Mouse (Mus musculus): ENCODE results near the gene Tmem88.

Tmem88 gene

DNA sequence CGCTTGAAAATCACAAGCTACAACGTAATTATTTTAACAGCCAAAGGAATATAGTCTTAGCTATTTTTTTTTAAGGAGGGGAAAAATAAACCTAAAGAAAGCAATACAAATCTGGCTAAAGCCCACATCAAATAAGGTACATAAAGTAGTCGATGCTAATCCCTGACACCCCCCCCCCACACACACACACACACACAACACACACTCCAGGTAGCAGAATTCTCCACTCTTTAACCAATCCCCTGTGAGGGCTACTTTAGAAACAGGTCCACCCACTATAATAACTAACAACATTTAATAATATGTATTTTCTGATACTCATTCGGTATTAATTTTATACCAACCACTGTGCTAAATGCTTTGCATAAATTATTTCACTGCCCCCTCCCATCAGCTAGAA, 18.5 kb upstream of the Tmem88 start:
- DNase-seq (ENCODE audit: low read depth, low spot score): no peak

DNA sequence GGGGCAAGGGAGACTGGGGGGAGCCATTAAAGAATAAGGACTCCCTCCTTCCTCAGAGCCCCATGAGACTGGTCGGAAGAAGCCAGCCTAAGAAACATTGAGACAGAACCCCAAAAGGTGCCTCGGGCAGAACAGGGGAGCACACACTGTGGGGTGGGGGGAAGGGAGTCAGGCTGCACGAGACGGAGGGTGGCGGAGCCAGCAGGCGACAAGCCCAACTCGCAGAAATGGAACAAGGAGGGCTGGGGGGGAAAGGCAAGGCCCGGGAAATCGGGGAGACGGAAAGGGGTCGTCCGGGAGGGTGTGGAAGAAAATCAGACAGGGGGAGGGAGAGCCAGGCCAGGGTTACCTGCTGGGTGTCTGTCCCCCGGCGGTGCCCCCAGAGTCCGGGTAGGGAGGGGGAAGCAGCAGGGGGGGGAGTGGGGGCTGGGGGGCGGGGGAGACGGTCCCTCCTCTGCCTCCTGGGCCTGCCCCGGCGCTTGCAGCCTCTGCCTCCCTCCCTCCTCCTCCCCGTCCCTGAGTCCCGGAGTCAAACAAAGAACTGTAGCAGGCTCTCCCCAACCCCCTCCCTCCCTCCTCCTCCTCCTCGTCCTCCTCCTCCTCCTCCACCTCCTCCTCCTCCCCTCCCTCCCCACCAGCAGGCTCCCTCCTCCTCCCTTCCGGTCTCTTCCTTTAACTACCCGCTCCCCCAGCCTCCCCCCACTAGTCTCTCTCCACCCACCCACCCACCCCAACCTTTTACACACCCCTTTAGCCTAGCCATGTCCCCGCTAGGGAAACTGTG, 17.8 kb upstream of the Tmem88 start:
- DNase-seq (ENCODE audit: low read depth, low spot score): no peak

DNA sequence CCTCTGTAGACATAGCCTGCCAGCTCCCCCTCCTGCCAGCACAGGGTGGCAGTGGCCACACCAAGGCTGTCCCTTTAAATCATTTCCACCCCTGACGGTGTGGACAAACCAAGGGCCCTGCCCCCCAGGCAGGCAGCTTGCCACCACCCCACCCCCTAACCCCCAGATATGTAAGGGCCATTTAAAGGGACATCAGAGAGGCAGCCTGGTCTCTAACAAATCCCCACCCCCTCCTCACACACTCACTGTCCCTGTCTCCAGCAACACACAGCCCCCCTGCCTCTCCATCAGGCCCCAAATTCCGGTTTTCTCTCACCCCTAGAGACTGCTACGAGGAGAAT, 17.3 kb upstream of the Tmem88 start:
- DNase-seq (ENCODE audit: low read depth, low spot score): no peak

DNA sequence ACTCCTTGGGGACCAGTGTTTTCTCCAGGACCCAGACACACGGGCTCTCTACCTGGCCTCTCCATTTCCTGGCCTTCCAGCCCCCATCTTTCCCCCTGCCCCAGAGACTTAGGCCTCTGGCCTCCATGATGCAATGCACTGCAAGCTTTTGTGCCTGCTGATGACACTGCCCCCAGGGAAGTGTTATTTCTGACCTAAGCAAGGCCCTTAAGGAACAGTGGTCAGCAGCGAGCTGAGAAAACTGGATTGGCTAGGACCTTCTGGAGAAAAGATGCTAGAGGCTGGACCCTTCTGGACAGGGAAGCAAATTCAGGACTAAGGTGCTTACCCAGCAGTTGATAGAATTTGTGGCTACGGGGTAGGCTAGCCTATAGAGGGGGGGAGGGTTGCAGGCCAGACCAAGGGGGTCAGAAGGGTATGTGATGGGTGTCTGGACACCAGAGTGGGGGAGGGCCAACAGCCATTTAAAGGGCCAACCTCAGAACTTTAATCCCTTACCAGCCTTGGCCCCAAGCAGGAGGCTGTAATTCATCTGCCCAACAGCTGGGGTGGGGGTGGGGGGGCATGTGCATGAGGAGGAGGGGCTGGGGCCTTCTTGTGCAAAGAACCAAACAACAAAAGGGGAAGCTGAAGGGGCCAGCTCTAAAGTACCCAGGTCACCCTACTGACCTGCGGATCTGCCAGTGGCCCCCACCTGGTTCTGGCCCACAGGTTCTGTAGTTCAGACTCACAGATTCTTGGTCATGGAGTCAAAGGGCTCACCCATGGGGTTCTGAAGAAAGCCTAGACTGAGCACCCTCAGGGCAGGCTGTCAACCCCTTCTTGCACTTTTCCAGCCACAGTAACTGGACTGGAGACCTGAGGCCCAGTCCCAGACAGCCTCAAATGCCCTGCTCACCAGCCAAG, 16.6 kb upstream of the Tmem88 start:
- no peak for DNase-seq (ENCODE audit: low read depth, low spot score)

DNA sequence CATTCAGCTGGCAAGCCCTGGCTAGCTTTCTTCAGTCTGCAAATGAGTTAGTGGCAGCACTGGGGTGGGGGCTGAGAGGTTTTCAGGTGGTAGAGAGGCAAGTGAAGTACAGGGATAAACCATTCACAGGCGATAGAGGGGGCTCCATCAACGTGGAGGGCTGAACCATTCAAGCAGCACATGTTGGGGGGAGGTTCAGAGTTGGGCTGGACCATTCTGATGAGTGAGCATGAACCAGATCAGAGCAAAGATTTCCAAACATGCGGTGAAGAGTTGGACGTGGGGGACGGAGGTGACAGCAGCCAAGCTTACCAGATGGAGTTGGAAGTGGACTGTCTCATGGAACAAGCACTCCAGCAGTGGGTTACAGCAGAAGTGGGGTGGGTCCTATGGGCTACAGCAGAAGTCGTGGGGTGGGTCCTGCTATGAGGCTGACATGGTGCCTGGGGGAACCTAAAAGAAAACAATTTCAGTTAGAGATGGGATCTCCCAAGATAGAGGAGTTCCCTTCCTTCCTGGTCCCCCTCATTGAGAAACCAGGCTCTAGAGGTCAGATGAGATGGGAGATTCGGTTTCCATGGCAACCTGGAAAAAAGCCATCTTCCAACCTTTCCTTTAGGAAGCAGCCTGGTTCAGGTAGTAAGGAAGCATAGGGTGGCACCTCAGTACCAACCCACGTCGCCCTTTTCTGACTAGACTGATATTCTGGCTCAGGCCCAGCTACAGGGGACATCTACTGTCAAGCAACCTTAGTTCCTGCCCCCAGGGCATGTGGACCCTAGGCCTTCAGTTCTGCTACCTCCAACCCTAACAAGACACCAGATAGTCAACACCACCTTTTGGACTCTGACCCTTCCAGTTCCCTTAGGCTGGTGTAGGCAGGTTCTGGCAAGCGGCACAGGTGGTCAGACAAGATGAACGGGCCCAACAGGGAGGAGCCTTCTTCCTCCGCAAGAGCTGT, 15.5 kb upstream of the Tmem88 start, which contains the start of gene Kdm6b:
Gene Kdm6b (minus strand): TSS at position 455 of the 961 bp plus-strand sequence.
- no peak for DNase-seq (ENCODE audit: low read depth, low spot score)

DNA sequence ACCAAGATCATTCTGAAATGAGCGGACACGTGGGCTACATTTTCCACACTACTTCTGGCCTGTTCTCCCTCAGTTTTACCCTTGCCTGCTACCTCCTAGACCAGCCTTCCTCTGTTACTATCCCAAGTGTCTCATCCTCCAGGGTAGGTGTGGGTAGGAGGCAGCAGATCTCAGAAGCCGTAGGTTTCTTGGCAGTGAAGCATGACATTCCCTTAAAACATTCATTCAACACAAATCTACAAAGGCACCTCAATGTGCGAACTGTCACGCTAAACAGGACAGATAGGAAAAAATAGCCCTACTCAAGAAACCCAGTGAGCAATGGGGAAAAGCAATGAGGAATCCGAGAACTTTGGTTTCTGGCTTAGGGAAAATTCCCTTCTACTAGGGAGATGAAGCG, 14.5 kb upstream of the Tmem88 start:
- no peak for DNase-seq (ENCODE audit: low read depth, low spot score)

DNA sequence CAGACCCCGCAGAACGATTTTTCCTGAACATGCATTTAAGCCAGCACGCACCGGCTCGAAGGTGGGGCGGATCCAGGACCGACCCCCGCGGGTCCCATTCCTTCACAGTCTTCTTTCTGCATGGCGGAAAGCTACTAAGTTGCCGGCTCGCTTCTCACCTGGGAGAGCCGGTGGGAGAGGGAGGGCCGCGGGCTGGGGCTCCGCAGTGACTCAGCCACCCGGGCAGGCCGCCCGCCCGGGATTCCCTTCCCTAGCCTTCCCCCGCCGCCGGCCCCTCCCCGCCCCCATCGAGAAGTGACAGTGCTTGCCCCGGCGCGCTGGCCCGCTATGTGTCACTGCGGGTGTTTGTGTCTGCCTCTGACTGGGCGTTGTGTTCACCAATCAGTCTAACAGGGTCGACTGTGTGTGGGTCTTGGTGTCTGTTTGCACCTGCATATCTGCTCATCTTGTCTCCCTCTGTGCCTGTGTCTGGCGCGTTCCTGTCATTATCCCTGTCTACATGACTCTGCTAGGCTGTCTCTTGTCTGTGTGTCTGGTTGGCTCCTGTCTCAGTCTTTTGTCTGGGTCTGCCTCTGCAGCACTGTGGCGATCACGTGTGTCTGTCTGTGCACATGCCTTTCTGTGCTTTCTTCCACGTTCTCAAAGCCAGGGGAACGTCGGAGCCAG, 13.6 kb upstream of the Tmem88 start:
- DNase-seq (ENCODE audit: low read depth, low spot score): no peak

DNA sequence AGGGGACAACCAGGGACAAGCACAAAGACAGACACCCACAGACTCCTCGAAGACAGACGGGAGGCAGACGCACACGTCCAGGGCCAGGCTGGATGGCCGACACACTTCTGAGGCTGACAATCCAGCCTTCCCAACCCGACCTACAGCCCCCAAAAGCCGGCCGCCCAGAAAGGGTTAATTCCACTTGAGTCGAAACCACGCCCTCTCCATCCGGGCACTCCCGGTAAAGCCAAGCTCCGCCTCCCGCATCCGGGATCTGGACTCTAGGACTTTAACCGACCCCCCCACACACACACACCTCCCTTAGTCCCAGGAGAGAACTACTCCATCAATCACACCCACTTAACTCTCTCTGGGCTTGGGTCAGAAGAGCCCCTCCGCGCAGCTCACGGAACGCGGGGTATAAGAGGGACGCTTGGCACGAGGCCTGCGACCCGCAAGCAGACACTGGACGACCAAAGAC, 13.1 kb upstream of the Tmem88 start:
- peak; percentile 92 for DNase-seq (ENCODE audit: low read depth, low spot score)

DNA sequence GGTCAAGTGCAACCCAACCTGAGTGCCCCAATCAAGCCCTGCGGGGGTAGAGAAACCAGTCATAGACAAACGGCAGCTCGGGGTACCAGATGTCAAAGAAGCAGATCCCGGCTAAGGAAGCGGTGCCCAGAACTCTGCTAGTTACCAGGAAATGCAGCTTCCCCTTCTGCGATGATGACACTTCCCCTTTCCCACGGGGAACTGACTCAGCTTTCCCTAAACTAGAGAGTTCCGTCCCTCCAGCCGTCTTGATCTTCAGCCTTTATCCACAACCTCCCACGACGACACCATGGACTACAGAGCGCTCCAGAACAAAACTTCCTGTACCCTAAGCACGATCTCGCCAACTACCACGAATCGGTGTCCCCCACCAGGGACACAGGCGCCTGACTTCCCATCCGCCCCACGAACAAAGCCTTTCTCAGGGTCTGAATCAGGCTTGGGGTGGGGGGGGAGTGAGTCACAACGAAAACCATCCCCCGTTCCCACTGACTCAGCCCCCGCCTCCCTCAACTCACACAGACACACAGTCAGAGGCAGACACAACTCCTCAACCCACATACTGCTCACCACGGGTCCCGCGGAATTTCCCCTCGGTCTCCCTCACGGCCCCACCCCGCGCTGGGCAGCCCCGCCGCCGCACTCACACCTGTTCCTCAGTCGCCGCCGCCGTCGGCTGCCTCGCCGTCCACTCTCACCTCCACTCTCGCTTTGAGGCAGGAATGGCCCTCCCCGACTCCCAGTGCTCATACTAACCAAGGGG, 12.5 kb upstream of the Tmem88 start:
- no peak for DNase-seq (ENCODE audit: low read depth, low spot score)

DNA sequence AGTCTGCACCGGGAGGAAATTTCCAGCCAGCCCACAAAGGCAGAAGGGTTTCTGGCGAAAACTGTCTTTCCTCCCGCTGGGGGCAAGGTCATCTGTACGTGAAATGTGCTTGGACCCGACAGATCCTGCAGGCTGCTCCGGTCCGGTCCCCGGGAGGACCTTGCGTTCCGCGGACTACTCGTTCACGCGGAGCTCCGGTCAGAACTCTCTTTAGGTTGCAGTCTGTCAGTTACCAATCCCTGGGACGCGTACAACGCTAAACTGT, 11.9 kb upstream of the Tmem88 start:
- DNase-seq (ENCODE audit: low read depth, low spot score): no peak

DNA sequence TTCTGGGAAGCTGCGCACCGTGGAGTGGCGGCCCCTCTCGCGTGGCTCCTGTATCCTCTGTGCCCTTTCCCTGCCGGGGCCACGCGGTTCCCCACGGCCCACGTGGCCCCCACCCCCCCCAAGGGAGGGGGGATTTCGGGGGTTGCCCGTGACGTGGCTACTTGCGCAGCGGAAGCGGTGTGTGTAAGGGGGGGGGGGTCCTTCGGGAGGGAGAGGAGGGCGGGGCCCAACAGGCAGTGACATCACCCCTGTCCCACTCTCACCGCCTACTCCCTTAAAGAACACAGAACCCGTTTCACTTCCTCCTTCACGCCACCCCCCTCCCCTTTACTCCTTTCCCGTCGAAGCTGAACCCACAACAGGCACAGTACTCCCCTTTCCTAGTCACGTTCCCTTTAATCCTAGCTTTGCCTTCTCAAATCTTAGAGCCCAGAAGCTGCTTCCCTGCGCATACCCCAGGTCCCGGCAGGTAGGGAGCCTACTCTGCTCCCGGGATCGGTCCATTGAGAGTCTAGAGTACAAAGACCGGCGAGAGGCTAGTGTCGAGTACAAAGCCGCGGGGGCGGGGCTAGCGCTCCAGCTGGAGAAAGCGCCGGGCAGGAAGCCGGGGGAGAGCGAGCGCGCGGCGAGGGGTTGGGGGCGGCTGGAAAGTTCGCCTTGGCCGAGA, 11.5 kb upstream of the Tmem88 start:
- DNase-seq (ENCODE audit: low read depth, low spot score): no peak

DNA sequence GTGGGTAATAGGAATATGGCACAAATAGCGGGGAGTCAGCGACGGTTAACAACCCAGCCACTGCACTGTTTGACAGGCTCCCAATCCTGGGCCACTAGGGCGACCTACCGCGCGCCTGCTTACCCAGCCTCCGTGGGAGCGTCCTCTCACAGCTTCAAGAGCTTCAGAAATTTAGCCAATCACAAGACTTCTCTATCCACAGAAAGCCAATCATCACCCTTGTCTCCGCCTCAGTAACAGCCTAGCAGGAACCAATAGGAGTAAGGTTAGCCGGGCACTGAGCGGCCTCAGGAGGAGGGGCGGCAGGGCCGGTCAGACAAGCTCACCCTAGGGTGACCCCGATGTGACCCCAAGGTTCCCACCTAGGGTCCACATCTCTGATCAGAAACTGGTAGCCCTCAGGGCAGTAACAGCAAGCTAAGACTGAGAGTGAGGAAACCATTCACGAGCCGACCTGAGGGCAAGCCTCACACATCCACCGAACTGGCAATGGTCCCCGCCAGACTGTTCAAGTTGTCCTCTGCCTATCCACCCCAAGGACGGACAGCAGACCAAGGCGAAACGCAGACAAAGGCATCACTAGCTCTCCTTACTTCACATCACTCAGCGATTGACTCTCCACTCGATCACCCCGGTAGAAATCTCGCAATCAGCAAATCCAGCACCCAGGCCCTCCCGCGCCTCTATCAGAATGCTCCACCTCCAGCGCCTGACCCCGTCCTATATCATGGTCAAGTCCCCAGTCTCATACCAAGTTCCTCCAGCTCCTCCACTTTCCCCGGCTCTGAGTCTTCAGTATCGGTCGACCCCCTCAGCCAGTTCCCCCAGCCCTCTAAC, 10.7 kb upstream of the Tmem88 start:
- DNase-seq (ENCODE audit: low read depth, low spot score): no peak

DNA sequence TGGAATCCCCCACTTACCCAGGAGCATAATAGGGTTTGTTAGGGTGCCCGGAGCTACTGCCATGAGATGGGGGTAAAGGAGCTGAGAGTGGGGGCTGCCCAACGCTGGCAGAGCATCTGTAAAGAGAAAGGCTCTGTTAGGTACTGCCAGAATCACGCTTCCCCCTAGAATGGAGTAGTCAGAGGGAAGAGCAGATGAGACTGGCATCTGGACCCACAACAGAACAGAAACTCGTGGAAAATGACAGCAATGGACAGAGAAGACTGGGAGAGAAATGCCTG, 9.6 kb upstream of the Tmem88 start:
- no peak for DNase-seq (ENCODE audit: low read depth, low spot score)

DNA sequence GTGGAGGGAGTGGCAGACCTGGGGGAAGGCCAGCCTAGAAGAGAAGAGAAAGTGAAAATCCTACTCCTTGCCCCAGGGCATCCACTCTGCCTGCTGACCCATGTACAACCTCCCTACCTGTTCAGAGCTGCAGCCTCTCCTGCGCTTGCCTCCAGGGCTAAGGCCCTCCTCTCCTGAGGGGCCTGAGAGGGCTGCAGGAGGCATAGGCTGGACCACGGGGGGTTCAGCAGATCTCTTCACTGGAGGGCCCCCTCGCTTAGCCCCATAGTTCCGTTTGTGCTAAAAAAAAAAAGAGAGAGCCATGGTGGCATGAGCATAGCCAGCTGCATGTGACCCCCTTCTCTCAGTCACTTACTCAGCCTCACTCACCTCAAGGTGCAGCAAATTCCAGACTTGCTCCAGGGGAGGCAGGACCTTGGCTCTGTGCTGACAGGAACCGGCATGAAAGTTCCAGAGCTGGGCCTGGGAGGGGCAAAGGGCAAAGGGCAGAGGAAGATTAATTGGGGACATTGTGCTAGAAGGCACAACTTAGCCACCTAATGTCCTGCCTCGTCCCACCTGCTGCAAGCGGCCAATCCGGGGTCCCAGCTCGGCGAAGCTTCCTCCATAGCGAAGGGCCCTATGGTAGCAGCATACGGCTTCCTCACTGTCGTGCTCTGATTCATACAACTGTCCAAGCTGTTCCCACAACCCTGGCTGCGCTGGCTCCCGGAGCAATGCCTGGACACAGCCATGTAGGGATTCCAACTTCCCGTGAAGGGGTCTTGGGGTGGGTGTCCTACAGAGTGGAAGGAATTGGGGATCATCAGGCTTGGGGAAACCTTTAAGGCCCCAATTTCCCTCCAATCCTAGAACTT, 9.1 kb upstream of the Tmem88 start:
- no peak for DNase-seq (ENCODE audit: low read depth, low spot score)

DNA sequence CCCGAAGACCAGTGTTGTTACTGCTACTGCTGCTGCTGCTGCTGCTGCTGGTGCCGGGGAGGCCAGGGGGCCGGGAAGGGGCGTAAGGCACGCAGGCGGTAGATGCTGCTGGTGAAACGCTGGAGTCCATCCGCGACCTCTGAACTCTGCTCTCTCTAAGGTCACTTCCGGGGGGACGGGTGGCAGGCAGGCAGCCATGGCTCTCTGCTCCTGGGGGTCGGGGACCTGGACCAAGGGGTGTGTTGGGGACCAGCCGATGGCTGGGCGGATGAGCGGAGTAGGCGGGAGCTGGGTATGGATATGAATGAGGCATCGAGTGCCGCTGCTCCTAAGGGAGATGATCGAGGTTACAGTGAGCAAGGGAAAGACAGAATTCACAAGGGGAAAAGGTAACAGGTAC, 8.2 kb upstream of the Tmem88 start:
- DNase-seq (ENCODE audit: low read depth, low spot score): no peak

DNA sequence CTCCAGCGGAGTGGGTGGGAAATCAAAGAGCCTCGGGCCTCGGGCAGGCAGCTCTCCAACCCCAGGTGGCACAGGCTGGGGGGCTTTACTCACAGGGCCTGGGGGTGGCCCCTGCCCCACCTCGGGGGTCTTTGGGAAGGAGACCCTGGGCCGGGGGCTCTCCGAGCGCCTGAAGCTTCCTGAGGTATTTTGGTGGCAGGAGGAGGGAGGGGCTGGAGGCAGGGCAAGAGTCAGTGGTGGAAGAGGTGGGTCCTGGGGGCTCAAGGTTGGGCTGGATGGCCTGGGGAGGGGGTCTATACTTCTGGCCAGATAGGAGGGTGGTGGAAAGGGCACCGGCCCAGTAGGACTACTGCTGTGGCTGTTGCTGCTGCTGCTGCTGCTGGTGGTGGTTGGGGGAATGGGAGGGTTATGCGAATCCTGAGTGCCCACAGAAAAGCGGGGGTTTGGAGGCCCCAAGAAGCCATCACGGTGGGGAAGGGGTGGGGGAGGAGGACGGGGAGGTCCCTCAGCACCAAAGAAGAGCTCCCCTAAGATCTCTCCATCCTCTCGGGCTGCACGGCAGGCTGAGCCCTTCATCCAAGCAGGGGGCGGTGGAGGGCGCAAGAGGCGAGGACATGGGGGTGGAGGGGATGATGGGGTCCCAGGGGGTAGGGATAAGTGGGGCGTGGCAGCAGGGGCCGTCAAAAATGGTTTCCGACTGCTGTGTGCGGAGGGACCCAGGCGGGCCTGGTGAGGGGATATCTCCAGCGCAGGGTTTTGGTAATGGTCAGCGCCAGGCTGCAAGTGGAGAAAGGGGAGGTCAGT, 7.6 kb upstream of the Tmem88 start:
- no peak for DNase-seq (ENCODE audit: low read depth, low spot score)

DNA sequence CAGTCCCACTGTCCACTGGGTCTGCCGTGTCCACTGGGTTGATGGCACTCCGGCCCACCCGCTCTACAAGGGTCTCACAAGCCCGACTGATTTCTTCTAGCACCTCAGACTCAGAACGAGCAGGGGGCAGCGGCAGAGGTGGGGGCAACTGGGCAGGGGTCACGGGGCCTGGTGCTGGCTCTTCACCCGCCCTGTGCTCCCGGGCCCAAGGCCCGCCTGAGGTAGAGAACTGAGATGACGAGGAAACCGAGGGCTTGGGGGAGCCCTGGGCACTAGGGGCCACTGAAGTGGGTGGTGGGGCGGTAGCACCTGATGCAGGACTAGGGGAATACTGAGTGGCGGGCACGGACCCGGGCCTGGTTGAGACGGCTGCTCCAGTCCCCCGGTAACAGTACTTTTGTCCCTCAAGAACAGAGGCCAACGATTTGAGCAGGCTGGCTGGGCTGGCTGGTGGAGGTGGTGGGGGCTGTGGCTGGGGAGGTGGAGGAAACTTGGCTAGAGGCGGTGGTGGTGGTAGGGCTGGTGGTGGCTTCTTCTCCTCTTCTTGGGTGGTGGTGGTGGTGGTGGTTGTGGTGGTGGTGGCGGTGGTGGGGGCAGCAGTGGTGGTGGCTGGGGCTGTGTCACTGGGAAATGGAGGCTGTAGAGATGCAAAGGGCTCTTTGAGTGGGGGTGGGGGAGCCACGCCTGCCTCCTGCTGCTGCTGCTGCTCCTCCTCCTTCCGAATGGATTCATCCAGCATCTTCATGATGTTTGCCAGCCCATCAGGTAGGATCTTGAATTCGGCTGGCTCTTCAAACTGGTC, 6.8 kb upstream of the Tmem88 start:
- DNase-seq (ENCODE audit: low read depth, low spot score): no peak

Measured in WW6 (cell line).